In the genomic region with DNA sequence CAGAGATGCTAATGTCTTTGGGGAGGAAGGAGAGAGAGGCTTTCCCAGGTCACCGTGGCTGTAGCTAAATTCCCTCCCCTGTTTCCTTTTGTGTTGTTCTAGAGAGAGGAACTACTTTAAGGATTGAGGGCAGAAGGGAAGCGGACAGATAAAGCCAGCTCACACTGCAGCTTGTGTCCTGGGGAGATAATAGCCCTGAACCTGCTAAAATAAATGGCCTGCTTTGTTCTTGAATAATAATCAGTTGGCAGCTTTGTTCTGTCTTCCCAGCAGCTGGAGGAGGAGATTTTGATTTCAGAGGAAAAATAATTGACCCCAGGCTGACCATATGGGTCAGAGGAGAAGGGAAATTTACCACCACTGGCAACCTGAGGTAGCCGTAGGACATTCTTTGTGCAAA, we compare ENCODE assay signal across 22 mouse cellular contexts. TPM values are rescaled to one million over a fixed set of nuclear protein-coding genes. Genes with fewer than 3 reads are reported as not detected.
DNase-seq lines count a peak whose midpoint lies in the region; ATAC-seq lines count a peak whose summit lies in the region.
"Had no signal": no experiment of that assay in that cellular context is flagged by ENCODE, and none has a peak within 500 bp of the region (broad histone marks: within the 10 kb centered on the region; RNA-seq: fewer than 3 reads in every experiment).

No protein-coding gene starts in this region.

- no peak overlapping the region for H3K4me2 ChIP-seq in hindbrain, embryonic 12.5 days (replicated peaks)
- H3K4me2 ChIP-seq in neural tube, embryonic 11.5 days (ENCODE audit: low read depth): no peak overlapping the region
- H3K4me2 ChIP-seq in kidney, embryonic 15.5 days: no peak overlapping the region
- H3K4me2 ChIP-seq: forebrain, embryonic 12.5 days; limb, embryonic 13.5 days; liver, embryonic 13.5 days; lung, embryonic 14.5 days; neural tube, embryonic 12.5 days had no signal

- peak overlapping the region; percentile 74 for H3K27ac ChIP-seq in hindbrain, embryonic 10.5 days
- H3K27ac ChIP-seq in hindbrain, embryonic 12.5 days: no peak overlapping the region
- H3K27ac ChIP-seq in neural tube, embryonic 11.5 days (ENCODE audit: low read depth, low read length): no peak overlapping the region
- H3K27ac ChIP-seq in limb, embryonic 10.5 days: peak overlapping the region; percentile 50; the same call in 1 of the 2 replicates
- H3K27ac ChIP-seq in kidney, embryonic 15.5 days: no peak overlapping the region
- H3K27ac ChIP-seq: forebrain, embryonic 12.5 days; limb, embryonic 13.5 days; liver, embryonic 13.5 days; neural tube, embryonic 12.5 days had no signal

- peaks cover 19% of the 10 kb centered on the region for H3K4me1 ChIP-seq in hindbrain, embryonic 10.5 days (replicated peaks)
- H3K4me1 ChIP-seq in hindbrain, embryonic 12.5 days: peaks cover 6% of the 10 kb centered on the region
- H3K4me1 ChIP-seq in neural tube, embryonic 11.5 days (ENCODE audit: control insufficient read depth, insufficient read depth, low read length): no peaks in the 10 kb centered on the region
- peaks cover 8% of the 10 kb centered on the region for H3K4me1 ChIP-seq in limb, embryonic 10.5 days
- peaks cover 10% of the 10 kb centered on the region for H3K4me1 ChIP-seq in kidney, embryonic 15.5 days
- H3K4me1 ChIP-seq: limb, embryonic 13.5 days had no signal

- H3K27me3 ChIP-seq in hindbrain, embryonic 10.5 days (ENCODE audit: insufficient read depth, poor library complexity, severe bottlenecking): no peaks in the 10 kb centered on the region
- H3K27me3 ChIP-seq in hindbrain, embryonic 12.5 days: no peaks in the 10 kb centered on the region
- H3K27me3 ChIP-seq in neural tube, embryonic 11.5 days (ENCODE audit: control insufficient read depth, insufficient read depth, low read length): no peaks in the 10 kb centered on the region
- no peaks in the 10 kb centered on the region for H3K27me3 ChIP-seq in limb, embryonic 10.5 days (ENCODE audit: low read depth, poor library complexity, severe bottlenecking)
- no peaks in the 10 kb centered on the region for H3K27me3 ChIP-seq in kidney, embryonic 15.5 days
- H3K27me3 ChIP-seq: forebrain, embryonic 12.5 days; limb, embryonic 13.5 days; liver, embryonic 13.5 days; neural tube, embryonic 12.5 days had no signal

- H3K9me3 ChIP-seq in hindbrain, embryonic 10.5 days: no peaks in the 10 kb centered on the region
- no peaks in the 10 kb centered on the region for H3K9me3 ChIP-seq in hindbrain, embryonic 12.5 days (replicated peaks)
- H3K9me3 ChIP-seq in neural tube, embryonic 11.5 days (ENCODE audit: control insufficient read depth, low read length): no peaks in the 10 kb centered on the region
- H3K9me3 ChIP-seq in limb, embryonic 10.5 days (replicated peaks): no peaks in the 10 kb centered on the region; the same call in 1 of the 2 replicates
- H3K9me3 ChIP-seq in kidney, embryonic 15.5 days (replicated peaks): no peaks in the 10 kb centered on the region
- H3K9me3 ChIP-seq: forebrain, embryonic 12.5 days; limb, embryonic 13.5 days; liver, embryonic 13.5 days; neural tube, embryonic 12.5 days had no signal

- ATAC-seq in hindbrain, embryonic 12.5 days (ENCODE audit: low FRiP score): no peak
- no peak for ATAC-seq in neural tube, embryonic 11.5 days (ENCODE audit: insufficient read depth, low FRiP score, low TSS enrichment)
- ATAC-seq in kidney, embryonic 15.5 days (replicated peaks; ENCODE audit: low FRiP score): no peak
- ATAC-seq: hindbrain, embryonic 16.5 days; intestine, postnatal 0 days had no signal

- H3K9ac ChIP-seq in hindbrain, embryonic 12.5 days: no peak overlapping the region
- no peak overlapping the region for H3K9ac ChIP-seq in neural tube, embryonic 11.5 days (ENCODE audit: low read length)
- H3K9ac ChIP-seq in kidney, embryonic 15.5 days: no peak overlapping the region
- H3K9ac ChIP-seq: forebrain, embryonic 12.5 days; limb, embryonic 13.5 days; liver, embryonic 13.5 days; lung, embryonic 14.5 days; neural tube, embryonic 12.5 days had no signal

- DNase-seq in hindbrain, embryonic 10.5 days (ENCODE audit: low spot score): peak; percentile 15
- DNase-seq in neural tube, embryonic 11.5 days (ENCODE audit: low spot score): peak; percentile 48
- DNase-seq in neural tube, embryonic 10.5 days (ENCODE audit: extremely low spot score, low spot score): no peak
- no peak for DNase-seq in limb, embryonic 10.5 days (ENCODE audit: low spot score)
- no peak for DNase-seq in frontal cortex, postnatal 25 days (ENCODE audit: low spot score in 2 of 2)
- DNase-seq: adrenal gland, adult 2 months; B cell, adult 2 months; cerebellum, postnatal 10 days; gastrocnemius, postnatal 25 days; heart, postnatal 10 days; liver, embryonic 13.5 days; lung, embryonic 14.5 days; thymus, adult 18-20 months; thymus, postnatal 4 days had no signal

- H3K4me3 ChIP-seq in hindbrain, embryonic 10.5 days: no peak overlapping the region
- no peak overlapping the region for H3K4me3 ChIP-seq in hindbrain, embryonic 12.5 days
- H3K4me3 ChIP-seq in neural tube, embryonic 11.5 days (ENCODE audit: low read depth, low read length): no peak overlapping the region
- no peak overlapping the region for H3K4me3 ChIP-seq in limb, embryonic 10.5 days
- H3K4me3 ChIP-seq in kidney, embryonic 15.5 days (replicated peaks): no peak overlapping the region
- H3K4me3 ChIP-seq: forebrain, embryonic 12.5 days; limb, embryonic 13.5 days; liver, embryonic 13.5 days; neural tube, embryonic 12.5 days had no signal

- H3K36me3 ChIP-seq in hindbrain, embryonic 10.5 days: no peaks in the 10 kb centered on the region
- no peaks in the 10 kb centered on the region for H3K36me3 ChIP-seq in hindbrain, embryonic 12.5 days
- H3K36me3 ChIP-seq in neural tube, embryonic 11.5 days (ENCODE audit: control insufficient read depth, insufficient read depth, low read length): no peaks in the 10 kb centered on the region
- no peaks in the 10 kb centered on the region for H3K36me3 ChIP-seq in limb, embryonic 10.5 days
- H3K36me3 ChIP-seq in kidney, embryonic 15.5 days: no peaks in the 10 kb centered on the region
- H3K36me3 ChIP-seq: forebrain, embryonic 12.5 days; limb, embryonic 13.5 days; liver, embryonic 13.5 days; neural tube, embryonic 12.5 days had no signal

- WGBS in hindbrain, embryonic 10.5 days: 11% methylated on average over 3 of the region's 3 CpGs
- WGBS in hindbrain, embryonic 12.5 days: 10% methylated on average over 3 of the region's 3 CpGs
- WGBS in neural tube, embryonic 11.5 days: 8% methylated on average over 3 of the region's 3 CpGs
- 36% methylated on average over 3 of the region's 3 CpGs for WGBS in limb, embryonic 10.5 days
- 32% methylated on average over 3 of the region's 3 CpGs for whole genome bisulfite sequencing in kidney, embryonic 15.5 days

RNA-seq across cellular contexts. Expression of gene Fam180a, which starts 12.7 kb away (rescaled TPM):
- not detected in 2 replicates for polyA plus RNA-seq in hindbrain, embryonic 10.5 days (2016; fragmentation: Nextera tagmentation; extraction: Ambion mirVana)
- polyA plus RNA-seq in hindbrain, embryonic 12.5 days (2016; fragmentation: Nextera tagmentation; extraction: Ambion mirVana): 0.39 and 0.65 TPM in 2 replicates
- polyA plus RNA-seq in neural tube, embryonic 11.5 days (2014; fragmentation: Nextera tagmentation; extraction: Ambion mirVana): not detected in 2 replicates
- polyA plus RNA-seq in limb, embryonic 10.5 days (2016; fragmentation: Nextera tagmentation; extraction: Ambion mirVana): not detected in 2 replicates
- 0.23 and 0.47 TPM in 2 replicates for polyA plus RNA-seq in kidney, embryonic 15.5 days (2015; fragmentation: Nextera tagmentation; extraction: Ambion mirVana)
- polyA plus RNA-seq: embryonic facial prominence, embryonic 11.5 days; forebrain, embryonic 12.5 days; neural tube, embryonic 12.5 days had no signal

RNA-seq across cellular contexts. Expression of gene Slc13a4, which starts 30.7 kb away (rescaled TPM):
- polyA plus RNA-seq in hindbrain, embryonic 10.5 days (2016; fragmentation: Nextera tagmentation; extraction: Ambion mirVana): 0.56 and 0.72 TPM in 2 replicates
- 0.77 and 1.3 TPM in 2 replicates for polyA plus RNA-seq in hindbrain, embryonic 12.5 days (2016; fragmentation: Nextera tagmentation; extraction: Ambion mirVana)
- polyA plus RNA-seq in neural tube, embryonic 11.5 days (2014; fragmentation: Nextera tagmentation; extraction: Ambion mirVana): 0.15 TPM in 1 of 2 replicates, not detected in the other
- polyA plus RNA-seq in limb, embryonic 10.5 days (2016; fragmentation: Nextera tagmentation; extraction: Ambion mirVana): 0.38 and 0.40 TPM in 2 replicates
- 0.18 and 0.32 TPM in 2 replicates for polyA plus RNA-seq in kidney, embryonic 15.5 days (2015; fragmentation: Nextera tagmentation; extraction: Ambion mirVana)

Comparison
In these comparisons a context has a peak if more than half of its experiments do, and no peak if none do; other contexts are left out.
1. DNase-seq: peak in hindbrain, embryonic 10.5 days (single experiment) and neural tube, embryonic 11.5 days (single experiment); none in neural tube, embryonic 10.5 days (single experiment), limb, embryonic 10.5 days (single experiment) and frontal cortex, postnatal 25 days (0 of 2).
2. H3K27ac ChIP-seq: peak in hindbrain, embryonic 10.5 days (single experiment) and limb, embryonic 10.5 days (single experiment); none in hindbrain, embryonic 12.5 days (single experiment), neural tube, embryonic 11.5 days (single experiment) and kidney, embryonic 15.5 days (single experiment).